Mouse (Mus musculus) heart, embryonic 14.5 days (tissue): ENCODE measurements around the gene Ilf3. TPM values are rescaled to one million over a fixed set of nuclear protein-coding genes. Genes with fewer than 3 reads are reported as not detected.

ENCODE experiments used
- ATAC-seq: fragments of 200-750 bp; cut with Nextera tagmentation; 2 replicates; pipeline ENCODE4 v1.8.0; 2017; ENCODE audit warnings: low read depth, moderate TSS enrichment; ENCODE audit not compliant: insufficient number of reproducible peaks, insufficient read depth, low FRiP score
- H3K27ac ChIP-seq, 2 experiments: fragments of 200-500 bp in 1 of 2; fragments of 300-500 bp in 1 of 2; sonication (generic) in 1 of 2; replicated peaks in 1 of 2; 2 replicates each; pipeline ENCODE4 v1.5.1; 2012 to 2014; ENCODE audit warnings: low read depth in 2 of 2, low read length in 2 of 2, control low read depth in 1 of 2, mild to moderate bottlenecking in 1 of 2, mixed read lengths in 1 of 2; ENCODE audit not compliant: control insufficient read depth in 1 of 2, insufficient read depth in 1 of 2
- H3K27me3 ChIP-seq: fragments of 300-500 bp; sonication (generic); 2 replicates; pipeline ENCODE4 v1.6.1; 2014; ENCODE audit warnings: mild to moderate bottlenecking, low read length, control low read depth; ENCODE audit not compliant: control insufficient read depth, insufficient read depth
- H3K36me3 ChIP-seq: fragments of 300-500 bp; sonication (generic); 2 replicates; pipeline ENCODE4 v1.6.1; 2014; ENCODE audit warnings: mild to moderate bottlenecking, control low read depth, low read length, mixed read lengths; ENCODE audit not compliant: control insufficient read depth, insufficient read depth
- H3K4me1 ChIP-seq, 2 experiments: fragments of 200-500 bp in 1 of 2; fragments of 300-500 bp in 1 of 2; sonication (generic) in 1 of 2; 2 replicates each; pipeline ENCODE4 v1.6.1; 2012 to 2014; ENCODE audit warnings: low read length in 2 of 2, control low read depth in 1 of 2, mixed read lengths in 1 of 2; ENCODE audit not compliant: control insufficient read depth in 2 of 2, insufficient read depth in 2 of 2
- H3K4me2 ChIP-seq: fragments of 300-500 bp; sonication (generic); 2 replicates; pipeline ENCODE4 v1.6.1; 2014; ENCODE audit warnings: mild to moderate bottlenecking, low read length
- H3K4me3 ChIP-seq, 2 experiments: fragments of 200-500 bp in 1 of 2; fragments of 300-500 bp in 1 of 2; sonication (generic) in 1 of 2; 2 replicates each; pipeline ENCODE4 v1.5.1; 2012 to 2014; ENCODE audit warnings: low read length in 2 of 2, mild to moderate bottlenecking in 2 of 2, control low read depth in 1 of 2, low read depth in 1 of 2, moderate library complexity in 1 of 2; ENCODE audit not compliant: control insufficient read depth in 1 of 2, insufficient read depth in 1 of 2
- H3K9ac ChIP-seq: fragments of 300-500 bp; sonication (generic); 2 replicates; pipeline ENCODE4 v1.6.1; 2014; ENCODE audit warnings: mild to moderate bottlenecking, low read length
- H3K9me3 ChIP-seq: fragments of 300-500 bp; sonication (generic); 2 replicates; pipeline ENCODE4 v1.6.1; 2016; ENCODE audit warnings: low read length, control low read depth; ENCODE audit not compliant: control insufficient read depth
- WGBS: fragments of 180-500 bp; shearing (Covaris S2); extraction: QIAGEN DNeasy Blood & Tissue Kit; methylation state at CpG from one replicate; pipeline ENCODE4 v1.1.7; 2014; 5-methylcytosine and 5-hydroxymethylcytosine counted together
- polyA plus RNA-seq: library from polyadenylated mRNA; unstranded; fragments of >200 nt; fragmentation: Nextera tagmentation; extraction: Ambion mirVana; gene quantifications from 2 replicates; pipeline ENCODE4 v1.2.1, GENCODE M21; 2014

Ilf3 gene
- polyA plus RNA-seq, 1 experiment from 2014 or later: 103 TPM

- 0% methylated on average over 1 of the region's 1 CpGs for WGBS
- peak; percentile 42; the same call in 1 of the 2 replicates for ATAC-seq
- H3K27me3 ChIP-seq: no peaks in the 10 kb centered on the region
- peaks cover 6 to 8% of the 10 kb centered on the region in 2 experiments; a peak in 1 of 4 replicates for H3K4me1 ChIP-seq
- no peak overlapping the region for H3K4me3 ChIP-seq
- H3K4me2 ChIP-seq: no peak overlapping the region
- H3K9me3 ChIP-seq: no peaks in the 10 kb centered on the region
- H3K9ac ChIP-seq: no peak overlapping the region
- H3K36me3 ChIP-seq: peaks cover 31% of the 10 kb centered on the region
- H3K27ac ChIP-seq: no peak overlapping the region
These were observed 10.5 kb upstream of the Ilf3 start for GRCm38 (mm10) chr9:21356981-21357718.

- Histone ChIP-seq H3K4me3 (peak overlapping the region; percentile 30 to 71; a peak in 3 of 4 replicates), H3K36me3 (peaks cover 5% of the 10 kb centered on the region; the same call in 1 of the 2 replicates), H3K4me2 (peak overlapping the region; percentile 58), H3K9me3 (no peaks in the 10 kb centered on the region), H3K27ac (peak overlapping the region; percentile 72 to 75), H3K9ac (peak overlapping the region; percentile 42; the same call in 1 of the 2 replicates), H3K4me1 (peaks cover 8 to 15% of the 10 kb centered on the region in 2 experiments), H3K27me3 (no peaks in the 10 kb centered on the region)
- WGBS: 33% methylated on average over 14 of the region's 14 CpGs
- ATAC-seq: no peak
These were observed 990 bp upstream of the Ilf3 start for GRCm38 (mm10) chr9:21366541-21367220.

GRCm38 (mm10) chr9:21368131-21368584 lies 487 bp downstream of the Ilf3 start:
- Histone ChIP-seq H3K4me1 (peaks cover 8 to 15% of the 10 kb centered on the region in 2 experiments), H3K9ac (peak overlapping the region; percentile 90), H3K36me3 (peaks cover 15% of the 10 kb centered on the region; the same call in 1 of the 2 replicates), H3K9me3 (no peaks in the 10 kb centered on the region), H3K27ac (peak overlapping the region; percentile 61 to 85), H3K27me3 (no peaks in the 10 kb centered on the region), H3K4me2 (peak overlapping the region; percentile 79), H3K4me3 (peak overlapping the region; percentile 71 to 92)
- ATAC-seq: peak; percentile 37
- under 1% methylated on average over 38 of the region's 38 CpGs for WGBS

GRCm38 (mm10) chr9:21369080-21369479 lies 1.4 kb downstream of the Ilf3 start:
- no peak for ATAC-seq
- Histone ChIP-seq H3K9me3 (no peaks in the 10 kb centered on the region), H3K27ac (peak overlapping the region in 1 of 2 experiments; percentile 85; a peak in 1 of 4 replicates), H3K4me1 (peaks cover 8 to 15% of the 10 kb centered on the region in 2 experiments), H3K4me3 (peak overlapping the region; percentile 71 to 92), H3K27me3 (no peaks in the 10 kb centered on the region), H3K4me2 (peak overlapping the region; percentile 79), H3K36me3 (peaks cover 15% of the 10 kb centered on the region; the same call in 1 of the 2 replicates), H3K9ac (peak overlapping the region; percentile 90; the same call in 1 of the 2 replicates)
- 57% methylated on average over 11 of the region's 11 CpGs for WGBS

GRCm38 (mm10) chr9:21370876-21371275 lies 3.2 kb downstream of the Ilf3 start:
- WGBS: 78% methylated on average over 2 of the region's 2 CpGs
- no peaks in the 10 kb centered on the region for H3K9me3 ChIP-seq
- H3K27ac ChIP-seq: no peak overlapping the region
- no peak overlapping the region for H3K4me2 ChIP-seq
- peaks cover 18% of the 10 kb centered on the region; the same call in 1 of the 2 replicates for H3K36me3 ChIP-seq
- no peak overlapping the region for H3K9ac ChIP-seq
- no peaks in the 10 kb centered on the region for H3K27me3 ChIP-seq
- H3K4me1 ChIP-seq: peaks cover 8 to 15% of the 10 kb centered on the region in 2 experiments
- ATAC-seq: no peak
- no peak overlapping the region for H3K4me3 ChIP-seq

GRCm38 (mm10) chr9:21372508-21372907 lies 4.8 kb downstream of the Ilf3 start:
- no peak for ATAC-seq
- peaks cover 6 to 24% of the 10 kb centered on the region in 2 experiments for H3K4me1 ChIP-seq

GRCm38 (mm10) chr9:21379195-21379594 lies 11.5 kb downstream of the Ilf3 start:
- Histone ChIP-seq H3K27me3 (no peaks in the 10 kb centered on the region), H3K4me1 (peaks cover 8 to 36% of the 10 kb centered on the region in 2 experiments), H3K36me3 (peaks cover 21% of the 10 kb centered on the region; the same call in 1 of the 2 replicates), H3K9ac (no peak overlapping the region), H3K4me2 (no peak overlapping the region), H3K27ac (no peak overlapping the region), H3K4me3 (no peak overlapping the region), H3K9me3 (no peaks in the 10 kb centered on the region)
- 81% methylated on average over 3 of the region's 3 CpGs for WGBS
- no peak for ATAC-seq

More at GRCm38 (mm10) chr9:21372508-21372907, 4.8 kb downstream of the Ilf3 start:
- Histone ChIP-seq H3K36me3 (peaks cover 18% of the 10 kb centered on the region; the same call in 1 of the 2 replicates), H3K4me2 (no peak overlapping the region), H3K27me3 (no peaks in the 10 kb centered on the region), H3K9ac (no peak overlapping the region), H3K9me3 (no peaks in the 10 kb centered on the region), H3K4me3 (no peak overlapping the region), H3K27ac (no peak overlapping the region)
- 68% methylated on average over 1 of the region's 1 CpGs for WGBS
